Mouse (Mus musculus): ENCODE results near the gene Fam20a.

The Fam20a gene

DNA sequence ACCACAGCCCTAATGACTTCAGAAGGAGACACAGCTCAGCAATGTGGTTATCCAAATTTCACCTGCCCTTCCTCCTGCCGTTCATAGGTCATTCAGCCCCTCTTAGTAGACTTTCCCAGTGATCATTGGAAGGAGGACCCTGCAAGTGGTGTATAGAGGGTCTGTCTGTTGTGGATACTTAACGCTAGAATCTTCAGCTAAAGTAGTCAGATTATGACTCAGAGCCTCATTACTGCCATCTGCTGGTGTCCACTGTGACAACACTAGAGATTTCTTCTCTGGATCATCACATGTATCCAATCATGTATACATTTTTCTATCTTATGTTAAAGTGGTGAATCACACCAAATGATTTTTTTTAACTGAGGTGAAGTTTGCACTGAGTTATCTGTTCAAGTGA lies 100.9 kb downstream of the Fam20a start:
- no peak for ATAC-seq (ENCODE audit: insufficient number of reproducible peaks, low FRiP score, low TSS enrichment)

DNA sequence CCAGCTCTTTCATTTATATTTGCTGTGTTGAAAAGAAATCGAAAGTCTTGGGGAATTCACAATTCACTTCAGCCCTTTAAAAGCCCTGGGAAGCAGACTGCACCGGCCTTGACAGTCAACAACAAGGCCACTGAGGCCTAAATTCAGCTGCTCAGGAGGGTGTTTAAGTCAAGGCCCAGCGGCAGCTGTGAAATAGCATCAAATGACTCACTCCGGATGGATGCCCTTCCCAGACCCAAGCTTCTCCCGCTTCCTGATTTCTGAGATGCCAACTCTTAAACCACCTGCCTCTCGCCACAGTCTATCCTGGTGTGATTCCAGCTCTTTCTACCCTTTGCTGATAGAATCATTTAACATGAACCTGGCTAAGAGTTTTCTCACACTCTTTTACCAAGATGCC lies 101.7 kb downstream of the Fam20a start:
- ATAC-seq (ENCODE audit: insufficient number of reproducible peaks, low FRiP score, low TSS enrichment): no peak
